Mouse (Mus musculus) MEL-GATA-1-ER (cell line): ENCODE results near the gene Mapkbp1.

Experiments
- DNase-seq: peaks from one replicate; pipeline ENCODE4 v3.0.0-alpha.2; 2012; ENCODE audit warnings: low read depth; ENCODE audit errors: extremely low read depth

Mapkbp1 gene

DNA sequence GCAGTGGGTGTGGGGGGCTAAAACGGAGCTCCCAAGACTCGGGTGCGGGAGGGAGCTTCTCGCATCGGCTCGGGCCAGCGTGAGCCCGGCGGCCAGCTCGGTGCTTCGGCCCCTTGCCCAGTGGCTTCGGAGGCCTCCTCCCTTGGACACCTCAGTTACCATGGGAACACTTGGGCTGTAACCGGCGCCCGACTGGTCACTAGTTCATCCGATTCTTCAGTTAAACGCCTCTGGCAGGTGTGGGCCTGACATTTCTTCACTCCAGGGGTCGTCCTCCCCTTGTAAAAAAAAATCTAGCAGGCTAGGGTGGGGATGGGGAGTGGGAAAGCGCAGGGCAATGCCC, at the start of gene Mapkbp1:
Gene Mapkbp1 (plus strand): TSS at position 163 of the 343 bp plus-strand sequence.
- no peak for DNase-seq

DNA sequence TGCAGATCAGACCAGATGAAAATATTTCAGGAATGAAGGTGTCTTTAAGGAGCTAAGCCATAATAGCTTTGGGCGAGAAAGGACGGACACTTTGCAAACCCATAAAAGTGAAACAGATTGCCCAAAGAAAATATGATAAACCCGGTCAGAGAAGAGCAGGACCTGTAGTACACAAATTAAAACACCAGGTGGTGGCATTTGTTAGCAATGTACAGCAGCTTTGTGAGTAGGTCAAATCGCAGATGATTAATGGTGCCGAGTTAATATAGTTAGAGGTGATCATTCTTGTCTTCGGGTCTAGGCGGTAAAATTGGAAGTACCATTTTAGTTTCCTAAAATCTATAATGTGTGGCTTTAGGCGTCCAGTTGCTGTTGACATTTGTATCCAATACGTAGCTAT, 1.9 kb upstream of the Mapkbp1 start:
- peak; percentile 60 for DNase-seq

DNA sequence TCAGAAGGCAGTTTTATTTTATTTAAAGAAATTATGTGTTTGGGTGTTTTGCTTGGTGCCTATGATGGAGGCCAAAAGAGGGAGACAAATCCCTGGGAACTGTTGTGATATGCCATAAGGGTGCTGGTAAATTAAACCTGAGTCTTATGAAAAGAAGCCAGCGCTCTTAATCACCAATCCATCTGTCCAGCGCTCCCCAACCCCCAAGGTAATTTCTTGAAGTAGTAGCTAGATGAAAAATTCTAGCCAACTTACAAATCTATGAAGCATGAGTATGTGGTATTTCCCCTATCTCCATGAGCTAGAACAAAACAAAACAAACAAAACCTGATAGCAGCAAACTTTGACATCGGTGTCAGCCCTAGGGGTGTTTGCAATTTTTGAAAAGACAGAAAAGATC, 1.2 kb upstream of the Mapkbp1 start:
- DNase-seq, result no peak

DNA sequence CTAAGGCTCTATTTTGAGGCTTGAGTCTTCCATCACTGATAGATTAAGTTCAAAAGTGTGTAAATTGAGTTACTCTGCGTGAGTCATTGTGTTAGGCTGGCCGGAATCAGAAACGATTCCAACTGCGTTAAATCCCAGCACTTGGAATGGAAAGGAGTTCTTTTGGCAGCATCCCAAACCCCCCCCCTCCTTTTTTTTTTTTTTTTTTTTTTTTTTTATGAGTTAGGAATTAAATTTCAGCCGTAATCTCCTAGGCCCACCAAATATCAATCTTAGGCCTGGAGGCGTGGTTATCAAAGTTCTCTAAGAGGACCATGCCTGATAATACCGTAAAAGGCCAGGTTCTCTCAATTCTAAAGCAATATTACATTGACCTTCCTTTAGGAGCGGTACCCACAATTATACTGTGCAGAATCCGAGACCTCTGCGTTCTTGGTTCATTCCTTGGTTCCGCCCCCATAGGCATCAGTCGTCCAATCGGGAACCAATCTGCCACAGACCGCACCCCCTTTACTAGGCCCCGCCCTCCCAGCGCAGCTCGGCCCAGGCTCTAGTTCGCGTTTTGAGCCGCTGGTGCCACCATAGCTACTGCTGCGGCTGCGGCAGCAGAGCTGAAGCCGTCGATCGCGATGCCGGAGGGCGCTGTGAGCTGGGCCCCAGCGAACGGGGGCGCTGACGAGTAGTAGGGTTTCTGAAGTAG, 512 bp upstream of the Mapkbp1 start:
- DNase-seq, result peak; percentile 89

DNA sequence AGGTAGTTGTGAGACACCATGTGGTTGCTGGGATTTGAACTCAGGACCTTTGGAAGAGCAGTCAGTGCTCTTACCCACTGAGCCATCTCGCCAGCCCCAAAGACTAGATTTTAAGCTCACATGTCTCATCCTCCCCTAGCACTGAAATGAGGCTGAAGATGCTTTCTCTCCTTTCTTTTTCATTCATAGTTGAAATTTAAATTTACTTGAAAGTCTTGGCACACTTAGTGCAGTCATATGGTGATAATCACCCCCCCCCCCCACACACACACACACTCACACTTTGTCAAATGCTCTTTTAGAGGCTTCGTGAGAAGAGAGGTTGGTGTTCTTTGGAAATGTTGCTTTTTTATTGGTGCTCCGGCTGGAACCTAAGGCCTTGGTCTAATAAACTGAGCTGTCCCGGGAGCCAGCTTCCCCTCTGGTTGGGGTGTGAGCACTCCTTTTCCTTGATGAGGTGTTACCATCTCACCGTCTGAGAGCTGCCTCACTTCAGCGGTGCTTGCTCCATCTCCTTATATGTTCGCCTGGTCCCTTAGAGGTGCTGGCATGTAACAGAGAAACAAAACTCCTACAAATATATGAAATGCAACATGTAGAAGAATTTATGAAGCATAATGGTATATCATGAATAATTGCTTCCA, 8.0 kb downstream of the Mapkbp1 start:
- no peak for DNase-seq

DNA sequence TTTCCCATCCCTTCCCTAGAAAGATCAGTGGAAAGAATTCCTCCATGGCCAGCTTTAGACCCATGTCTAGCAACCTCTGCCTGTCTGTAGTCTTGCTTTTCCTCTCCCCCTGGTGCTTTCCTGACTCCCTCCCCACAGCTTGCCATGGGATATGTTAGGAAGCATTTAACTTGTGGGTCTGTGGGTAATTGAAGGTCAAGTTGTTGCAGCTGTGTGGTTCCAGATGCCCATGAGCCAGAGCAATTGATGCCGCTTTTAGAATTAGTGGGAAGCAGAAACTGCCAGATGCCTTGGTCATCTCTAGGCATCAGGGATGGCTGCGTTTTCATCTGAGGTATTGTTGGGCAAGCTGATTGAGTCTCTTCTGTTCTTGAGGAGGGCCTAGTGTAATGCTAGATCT, 9.1 kb downstream of the Mapkbp1 start:
- DNase-seq, result no peak

DNA sequence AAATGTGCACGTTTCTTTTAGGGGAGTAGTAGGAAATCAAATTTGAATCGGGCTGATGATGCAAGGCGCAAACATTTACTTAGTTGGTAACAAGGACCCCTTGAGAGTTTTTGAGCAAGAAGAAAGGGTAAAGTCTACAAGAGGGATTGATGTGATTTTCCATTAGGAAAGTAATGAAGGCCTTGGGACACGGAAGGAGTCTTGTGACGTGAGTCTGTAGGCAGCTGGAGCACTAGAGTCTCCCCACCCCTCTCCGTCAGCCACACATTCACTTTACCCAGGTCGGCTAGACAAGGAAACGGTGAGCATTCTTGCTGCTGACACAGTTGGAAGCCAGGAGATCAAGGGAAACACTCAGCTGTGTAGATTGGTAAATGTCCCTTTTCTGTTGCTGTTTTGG, 13.4 kb downstream of the Mapkbp1 start:
- no peak for DNase-seq

DNA sequence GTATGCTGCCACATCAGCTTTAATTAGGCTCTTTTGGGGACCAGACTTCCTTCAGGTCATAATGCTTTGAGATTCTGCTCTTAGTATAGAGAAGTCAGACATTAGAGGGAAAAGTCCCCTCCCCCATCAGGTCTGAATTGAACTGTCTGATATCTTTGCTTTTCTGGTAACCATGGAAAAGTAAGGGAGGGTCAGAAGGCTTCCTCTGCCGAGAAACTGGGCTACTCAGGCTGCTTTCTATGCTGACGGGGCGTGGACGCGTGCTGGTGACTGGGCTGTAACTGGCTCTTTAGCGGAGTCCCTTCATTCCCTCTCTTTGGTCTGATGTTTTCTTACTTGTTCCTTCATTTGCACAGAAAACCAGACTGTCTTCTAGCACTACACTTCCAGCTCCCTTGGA, 13.9 kb downstream of the Mapkbp1 start:
- no peak for DNase-seq

DNA sequence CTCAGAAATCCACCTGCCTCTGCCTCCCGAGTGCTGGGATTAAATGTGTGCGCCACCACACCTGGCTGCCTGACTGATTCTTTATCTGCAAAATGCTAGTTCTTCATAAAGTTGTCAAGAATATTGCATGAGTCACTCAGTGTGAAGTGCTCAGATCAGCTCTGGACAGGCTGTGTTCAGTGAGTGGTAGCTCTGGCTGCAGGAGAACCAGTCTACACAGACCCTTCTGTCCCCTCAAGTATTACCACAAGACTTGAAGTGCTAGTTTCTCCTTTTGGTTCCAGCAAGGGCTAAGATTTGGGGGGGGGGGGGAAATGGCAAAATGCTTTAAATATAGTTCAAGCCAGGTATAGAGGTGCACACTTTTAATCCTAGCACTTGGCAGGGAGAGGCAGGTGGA, 14.9 kb downstream of the Mapkbp1 start:
- no peak for DNase-seq

DNA sequence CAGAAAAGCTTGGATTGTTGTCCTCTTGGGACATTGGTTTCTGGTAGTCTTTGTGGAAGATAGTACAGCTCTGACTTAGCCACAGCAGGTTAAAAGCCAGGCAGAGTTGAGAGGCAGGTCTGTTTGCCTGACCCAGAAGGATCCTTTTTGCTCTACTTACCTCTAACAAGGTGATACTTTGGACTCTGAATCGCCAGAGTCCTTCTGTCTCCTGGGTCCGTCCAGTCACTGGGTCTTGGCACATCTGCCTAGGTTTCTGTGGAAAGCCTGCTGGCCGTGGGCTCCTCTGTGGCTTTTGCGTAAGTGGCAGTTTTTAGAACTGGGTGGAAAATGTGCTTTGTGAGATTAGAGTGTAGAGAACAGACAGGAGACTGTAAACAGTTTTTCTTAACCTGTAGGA, 16.5 kb downstream of the Mapkbp1 start:
- DNase-seq, result no peak

DNA sequence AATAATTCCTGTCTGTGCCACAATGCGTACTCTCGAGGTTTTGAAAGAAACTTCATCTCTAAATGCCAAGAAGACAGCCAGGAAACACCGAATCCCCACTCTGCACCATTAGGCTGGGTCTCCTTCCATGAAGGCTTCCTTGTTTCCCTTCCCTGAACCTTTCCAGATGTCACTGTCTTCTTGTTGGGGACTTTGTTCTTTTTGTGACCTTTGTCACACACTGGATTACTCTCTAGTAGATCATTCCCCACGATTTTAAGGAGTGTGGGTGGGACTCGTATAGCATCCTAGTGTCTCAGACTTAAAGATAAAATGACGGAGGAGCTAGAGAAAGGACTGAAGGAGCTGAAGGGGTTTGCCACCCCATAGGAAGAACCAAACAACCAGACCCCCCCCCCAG, 18.4 kb downstream of the Mapkbp1 start:
- no peak for DNase-seq

DNA sequence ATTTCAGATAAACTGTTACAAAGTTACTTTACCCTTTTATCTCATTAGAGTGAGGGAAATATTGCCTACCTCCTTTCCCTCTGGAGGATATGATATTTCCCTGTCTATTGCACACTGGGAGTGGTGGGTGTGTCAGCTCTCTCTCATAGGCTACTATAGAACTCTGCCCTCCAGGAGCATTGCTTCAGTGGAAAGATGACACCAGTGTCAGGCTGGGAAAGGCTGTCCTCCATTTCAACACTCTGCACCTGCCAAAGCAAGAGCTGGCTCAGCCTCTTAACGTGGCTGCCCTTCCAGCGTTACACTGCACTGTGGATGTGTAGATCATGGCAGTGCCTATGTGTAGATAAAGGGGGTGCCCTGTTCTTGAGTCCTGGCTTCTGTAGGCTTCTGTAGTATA, 19.9 kb downstream of the Mapkbp1 start:
- no peak for DNase-seq

DNA sequence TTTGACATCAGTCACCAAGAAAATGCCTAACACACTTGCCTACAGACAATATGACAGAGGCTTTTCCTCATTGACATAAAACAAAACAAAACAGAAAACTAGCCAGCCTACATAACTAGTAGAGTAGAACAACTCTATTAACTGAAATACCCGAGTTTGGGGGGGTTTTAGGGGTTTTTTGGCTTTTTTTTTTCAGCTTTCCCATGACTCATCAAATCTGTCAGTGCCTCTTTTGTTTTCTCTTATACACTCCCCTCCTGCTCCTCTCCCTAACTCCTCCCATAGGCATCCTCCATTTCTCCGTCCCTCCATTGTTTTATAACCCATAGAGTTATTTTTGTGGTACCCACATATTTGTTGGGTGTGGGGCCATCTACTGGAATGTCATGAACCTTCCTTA, 21.0 kb downstream of the Mapkbp1 start:
- no peak for DNase-seq

DNA sequence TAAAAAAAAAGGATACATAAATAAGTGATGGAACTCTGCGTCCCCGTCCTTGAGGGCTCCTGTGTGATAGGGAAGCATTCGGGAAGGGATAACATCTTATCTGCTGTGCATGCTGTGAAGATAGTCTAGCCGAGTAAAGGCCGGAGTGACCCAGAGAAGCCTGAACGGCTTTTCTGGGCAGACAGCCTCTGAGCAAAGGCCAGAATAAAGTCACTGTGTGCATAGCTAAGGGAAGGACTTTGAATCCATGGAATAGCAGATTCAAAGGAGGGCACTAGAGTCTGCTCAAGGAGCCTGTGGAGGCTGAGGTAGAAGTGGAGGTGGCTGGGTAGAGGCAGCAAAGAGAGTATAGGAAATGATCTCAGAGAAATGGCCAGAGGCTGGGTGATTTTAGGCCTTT, 22.3 kb downstream of the Mapkbp1 start:
- no peak for DNase-seq

DNA sequence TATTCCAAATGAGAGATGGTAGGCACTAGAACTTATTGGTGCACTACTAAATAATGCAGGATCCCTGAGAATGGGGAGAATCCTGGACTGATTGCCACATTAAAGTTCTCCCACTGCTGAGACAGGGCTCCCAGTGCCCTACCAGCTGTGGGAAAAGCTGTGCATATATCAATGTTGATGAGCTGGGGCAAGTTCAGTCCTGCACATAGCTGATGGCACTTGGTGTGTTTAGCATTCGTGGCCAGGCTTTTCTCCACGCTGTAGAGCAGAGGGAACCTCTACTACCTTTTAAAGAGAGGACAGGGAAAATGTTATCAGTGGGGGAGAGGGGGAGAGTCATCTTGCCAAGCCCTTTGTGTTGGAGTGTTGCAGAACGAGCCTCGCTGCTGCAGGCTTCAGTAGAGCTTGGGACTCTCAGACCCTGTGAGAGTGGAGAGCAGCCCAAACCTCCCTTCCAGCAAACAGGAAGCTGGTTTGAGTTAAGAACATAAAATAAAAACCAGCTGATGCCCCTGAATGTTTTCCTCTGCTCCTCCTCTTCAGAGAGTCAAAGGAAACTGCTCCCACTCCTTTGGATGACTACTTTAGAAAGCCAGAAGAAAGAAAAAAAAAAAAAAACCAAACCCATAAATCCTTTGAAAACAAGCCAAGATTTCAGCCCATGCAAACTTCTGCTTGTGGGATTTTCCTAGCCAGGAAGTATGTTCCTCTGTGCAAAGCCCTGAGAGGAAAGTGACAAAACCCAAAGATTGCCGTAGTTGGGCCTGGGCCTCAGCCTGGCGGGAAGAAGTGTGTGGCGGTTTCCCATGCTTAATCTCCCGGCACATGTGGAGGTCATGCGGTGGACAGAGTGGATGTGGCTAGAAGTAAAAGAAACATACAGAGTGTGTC, 23.1 kb downstream of the Mapkbp1 start:
- DNase-seq, result no peak

DNA sequence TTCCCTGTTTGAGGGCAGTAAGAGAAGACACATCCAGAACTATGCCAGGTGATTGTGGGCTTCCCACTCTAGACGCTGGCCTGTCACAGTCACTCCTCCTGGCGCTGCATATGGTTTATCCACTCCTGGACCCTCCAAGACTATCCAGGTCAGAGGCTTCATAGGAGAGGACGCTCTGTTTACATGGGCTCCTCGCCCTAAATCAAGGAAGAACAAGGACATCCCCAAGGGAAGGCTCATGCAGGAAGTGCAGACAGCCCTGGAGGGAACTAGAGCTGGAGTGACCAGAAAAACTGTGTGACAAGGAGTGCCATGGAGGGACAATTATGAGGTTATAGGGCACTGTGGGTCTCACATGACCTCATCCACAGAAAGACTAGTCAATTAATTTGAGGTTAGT, 24.9 kb downstream of the Mapkbp1 start:
- no peak for DNase-seq

DNA sequence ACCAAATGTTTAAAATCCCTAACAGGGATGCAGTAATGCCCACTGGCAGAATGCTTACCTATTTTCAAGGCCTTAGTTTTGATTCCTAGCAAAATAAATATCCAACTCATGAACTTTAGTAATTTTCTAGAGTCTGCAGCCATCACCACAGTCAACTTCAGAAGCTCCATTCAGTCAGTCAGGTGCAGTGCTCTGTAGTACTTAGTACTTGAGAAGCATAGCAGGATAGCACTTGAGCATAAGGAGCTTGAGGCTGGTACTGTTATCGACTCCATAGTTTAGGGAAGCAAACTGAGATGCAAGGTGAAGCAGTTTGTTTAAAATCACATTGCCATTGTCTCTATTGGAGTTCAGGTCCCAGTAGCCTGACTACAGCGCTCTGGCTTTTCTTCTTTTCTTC, 27.2 kb downstream of the Mapkbp1 start:
- no peak for DNase-seq

DNA sequence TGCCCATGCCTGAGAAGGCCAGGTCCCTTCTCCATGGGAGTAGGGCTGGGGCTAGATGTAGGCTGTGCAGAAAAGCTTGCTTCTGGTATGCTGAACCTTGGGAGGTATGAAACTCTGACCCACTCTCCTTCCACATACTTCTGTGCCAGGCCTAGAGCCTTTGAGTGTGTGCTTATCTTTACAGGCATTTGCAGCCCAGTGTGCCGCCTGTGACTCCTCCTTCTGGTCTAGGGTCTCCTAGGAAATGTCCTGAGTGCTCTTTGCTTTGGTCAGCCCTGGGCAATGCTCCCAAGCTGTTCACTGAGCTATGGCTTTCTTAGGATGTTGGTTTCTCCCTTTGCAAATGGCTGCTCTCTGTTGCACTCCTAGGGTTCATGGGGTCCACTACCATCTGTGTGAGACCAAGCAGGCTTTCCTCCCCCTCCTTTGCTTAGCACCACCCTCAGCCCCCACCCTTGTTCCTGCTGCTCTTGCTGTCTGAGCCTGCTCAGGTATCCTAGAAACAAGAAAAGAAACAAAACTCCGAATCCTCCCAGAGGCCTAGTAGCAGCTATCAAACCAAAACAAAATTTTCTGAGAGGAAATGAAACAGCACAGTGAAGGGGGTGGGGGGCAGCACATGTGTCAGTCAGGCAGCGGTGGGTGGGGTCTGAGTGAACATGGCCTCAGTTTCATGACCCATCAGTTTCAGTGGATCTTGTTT, 28.5 kb downstream of the Mapkbp1 start:
- DNase-seq, result no peak

DNA sequence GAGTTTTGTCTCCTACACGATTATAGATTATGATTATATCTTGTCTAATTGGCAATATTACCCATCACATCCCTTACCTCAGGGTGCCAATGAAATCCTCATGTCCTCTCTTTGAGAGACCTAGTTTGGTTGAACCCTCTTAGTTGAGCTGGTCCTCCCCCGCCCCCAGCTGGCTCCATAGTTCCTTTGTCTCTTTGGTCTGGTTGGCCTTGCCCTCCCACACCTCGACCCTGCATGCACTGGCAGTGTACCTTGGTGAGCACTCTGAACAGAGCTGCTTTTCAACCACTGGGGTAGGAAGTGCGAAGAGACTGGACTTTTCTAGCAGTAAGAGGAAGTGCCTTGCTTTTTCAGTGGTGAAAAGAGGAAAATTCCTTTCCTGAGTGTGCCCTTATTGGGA, 29.5 kb downstream of the Mapkbp1 start:
- no peak for DNase-seq

DNA sequence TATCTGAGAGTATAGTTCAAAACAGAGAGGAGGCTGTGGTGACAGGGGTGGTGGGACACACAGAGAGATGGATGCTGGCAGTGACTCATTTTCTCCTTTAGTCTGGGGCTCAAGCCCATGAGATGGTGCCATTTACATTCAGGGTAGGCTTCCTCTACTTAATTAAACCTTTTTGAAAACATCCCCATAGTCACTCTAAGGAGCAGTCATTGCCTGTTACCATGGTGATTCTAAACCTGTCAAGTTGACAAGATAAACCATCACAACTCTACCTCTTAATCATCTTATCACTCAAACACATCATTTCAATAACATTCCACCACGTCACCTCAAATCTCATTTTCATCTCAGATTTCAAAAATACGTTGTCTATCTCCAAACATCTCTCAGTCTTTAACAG, 31.5 kb downstream of the Mapkbp1 start:
- DNase-seq, result no peak

DNA sequence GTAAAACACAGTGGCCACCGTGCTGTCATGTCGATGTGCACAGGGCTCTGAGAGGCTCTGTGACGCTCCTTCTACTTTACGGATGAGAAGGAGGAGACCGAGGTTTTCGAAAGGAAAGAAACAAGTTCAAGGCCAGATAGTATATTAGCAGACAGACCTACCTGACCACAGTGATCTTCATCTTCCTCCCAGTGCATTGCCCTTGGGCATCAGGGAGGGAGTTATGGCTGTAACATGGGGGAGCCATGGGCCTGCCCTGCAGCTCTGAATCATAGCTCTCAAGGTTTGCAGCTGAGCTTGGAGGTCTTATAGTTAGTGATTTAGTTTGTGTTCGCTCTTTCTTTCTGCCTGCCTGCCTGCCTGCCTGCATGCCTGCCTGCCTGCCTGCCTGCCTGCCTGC, 34.2 kb downstream of the Mapkbp1 start:
- no peak for DNase-seq

DNA sequence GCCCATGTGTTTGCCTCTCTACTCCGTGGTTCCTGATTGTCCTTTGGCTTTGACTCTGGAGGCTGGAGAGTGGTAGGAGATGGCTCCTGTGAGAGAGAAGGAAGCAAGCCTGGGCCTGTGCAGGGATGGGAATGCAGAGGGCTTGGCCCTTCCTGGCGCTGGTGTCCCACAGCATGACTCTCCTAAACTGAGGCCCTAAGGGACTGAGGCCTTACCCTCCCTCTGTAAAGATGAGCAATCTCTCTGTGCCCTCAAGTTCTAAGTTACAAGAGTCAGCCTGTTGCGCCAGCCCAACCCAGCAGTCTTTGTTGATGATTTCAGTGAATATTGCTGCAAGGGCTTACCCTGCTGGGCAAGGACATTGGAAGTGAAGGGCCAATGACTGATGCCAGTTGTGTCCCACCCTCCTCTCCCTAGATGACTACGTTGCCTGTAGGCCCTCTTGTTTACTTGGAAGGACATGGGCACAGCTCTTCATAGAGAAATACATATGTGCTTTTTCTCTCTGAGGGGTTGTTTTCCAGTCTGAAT, 35.2 kb downstream of the Mapkbp1 start:
- no peak for DNase-seq
